Comparison of ENCODE assay signal across 10 mouse cellular contexts in the genomic region with DNA sequence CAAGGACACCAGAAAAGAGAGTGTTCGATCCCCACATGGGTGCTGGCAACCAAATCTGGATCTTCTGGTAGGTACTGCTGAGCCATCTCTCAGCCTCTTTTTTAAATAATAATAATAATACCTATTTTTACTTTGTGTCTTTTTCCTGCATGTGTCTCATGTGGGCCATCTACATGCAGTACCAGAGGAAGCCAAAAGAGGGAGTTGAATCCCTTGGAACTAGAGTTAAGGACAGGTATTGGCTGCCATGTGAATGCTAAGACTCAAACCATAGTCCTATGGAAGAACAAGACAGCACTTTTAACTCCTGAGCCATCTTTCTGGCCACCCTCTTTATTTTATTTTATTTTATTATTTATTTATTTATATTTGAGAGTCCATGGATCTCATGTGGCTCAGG. TPM values are rescaled to one million over a fixed set of nuclear protein-coding genes. Genes with fewer than 3 reads are reported as not detected.
DNase-seq lines count a peak whose midpoint lies in the region; ATAC-seq and TF ChIP-seq lines count a peak whose summit lies in the region.
"Had no signal": no experiment of that assay in that cellular context is flagged by ENCODE, and none has a peak within 500 bp of the region (broad histone marks: within the 10 kb centered on the region; RNA-seq: fewer than 3 reads in every experiment).

No protein-coding gene starts in this region.

- no peak overlapping the region for H3K9ac ChIP-seq in hindbrain, embryonic 11.5 days (ENCODE audit: low read depth, low read length)
- H3K9ac ChIP-seq in neural tube, embryonic 15.5 days (replicated peaks): no peak overlapping the region

- no peak overlapping the region for H3K4me2 ChIP-seq in hindbrain, embryonic 11.5 days (replicated peaks; ENCODE audit: low read depth, low read length)
- H3K4me2 ChIP-seq in neural tube, embryonic 15.5 days: no peak overlapping the region

- peaks cover 2% of the 10 kb centered on the region; the same call in 1 of the 2 replicates for H3K36me3 ChIP-seq in hindbrain, embryonic 11.5 days (ENCODE audit: control insufficient read depth, insufficient read depth, low read length)
- H3K36me3 ChIP-seq in hindbrain, embryonic 10.5 days: peaks cover 43% of the 10 kb centered on the region
- no peaks in the 10 kb centered on the region for H3K36me3 ChIP-seq in thymus, adult 2 months (ENCODE audit: control insufficient read depth, insufficient read depth, low read length)
- H3K36me3 ChIP-seq in neural tube, embryonic 15.5 days: peaks cover 24% of the 10 kb centered on the region

- H3K27ac ChIP-seq in hindbrain, embryonic 11.5 days (ENCODE audit: low read depth, low read length): no peak overlapping the region
- no peak overlapping the region for H3K27ac ChIP-seq in hindbrain, embryonic 10.5 days
- H3K27ac ChIP-seq in thymus, adult 2 months (ENCODE audit: control insufficient read depth, insufficient read depth, low read length): no peak overlapping the region
- H3K27ac ChIP-seq in neural tube, embryonic 15.5 days (replicated peaks): no peak overlapping the region

- H3K9me3 ChIP-seq in hindbrain, embryonic 11.5 days (ENCODE audit: control insufficient read depth, low read length): no peaks in the 10 kb centered on the region
- no peaks in the 10 kb centered on the region for H3K9me3 ChIP-seq in hindbrain, embryonic 10.5 days
- no peaks in the 10 kb centered on the region for H3K9me3 ChIP-seq in neural tube, embryonic 15.5 days (replicated peaks)

- peak; percentile 48 for DNase-seq in hindbrain, embryonic 11.5 days (ENCODE audit: low spot score)
- DNase-seq in hindbrain, embryonic 10.5 days (ENCODE audit: low spot score): no peak
- DNase-seq in thymus, adult 2 months: peak; percentile 57
- no peak for DNase-seq in thymus, postnatal 36 days
- peak; percentile 18 for DNase-seq in embryo, embryonic 11 days
- peak; percentile 46 for DNase-seq in thymus, postnatal 4 days
- no peak for DNase-seq in heart, postnatal 14 days

- no peak overlapping the region for H3K4me3 ChIP-seq in hindbrain, embryonic 11.5 days (ENCODE audit: low read depth, low read length)
- no peak overlapping the region for H3K4me3 ChIP-seq in hindbrain, embryonic 10.5 days
- H3K4me3 ChIP-seq in thymus, adult 2 months (ENCODE audit: control insufficient read depth, insufficient read depth, low read length): no peak overlapping the region
- no peak overlapping the region for H3K4me3 ChIP-seq in neural tube, embryonic 15.5 days (replicated peaks)

- no peak for ATAC-seq in hindbrain, embryonic 11.5 days (ENCODE audit: low FRiP score)
- ATAC-seq in neural tube, embryonic 15.5 days (ENCODE audit: low FRiP score): no peak

- intact Hi-C loops in heart, postnatal 14 days (cut with DNase I): loop anchor here (10.0 kb wide), 2 partner anchors 106 to 206 kb away; partner anchors contain the start of genes Gtpbp4 and Larp4b

- no peaks in the 10 kb centered on the region for H3K4me1 ChIP-seq in hindbrain, embryonic 11.5 days (replicated peaks; ENCODE audit: control insufficient read depth, insufficient read depth, low read length)
- peaks cover 19% of the 10 kb centered on the region for H3K4me1 ChIP-seq in hindbrain, embryonic 10.5 days (replicated peaks)
- H3K4me1 ChIP-seq in thymus, adult 2 months (replicated peaks; ENCODE audit: control insufficient read depth, insufficient read depth, low read length): no peaks in the 10 kb centered on the region
- peaks cover 25% of the 10 kb centered on the region for H3K4me1 ChIP-seq in neural tube, embryonic 15.5 days

- no peaks in the 10 kb centered on the region for H3K27me3 ChIP-seq in hindbrain, embryonic 11.5 days (ENCODE audit: control insufficient read depth, insufficient read depth, low read length)
- no peaks in the 10 kb centered on the region for H3K27me3 ChIP-seq in hindbrain, embryonic 10.5 days (ENCODE audit: insufficient read depth, poor library complexity, severe bottlenecking)
- H3K27me3 ChIP-seq in thymus, adult 2 months (ENCODE audit: control insufficient read depth, insufficient read depth, low read length): no peaks in the 10 kb centered on the region
- no peaks in the 10 kb centered on the region for H3K27me3 ChIP-seq in neural tube, embryonic 15.5 days (replicated peaks)

- no peak for TF ChIP-seq CTCF in thymus, adult 2 months (IDR thresholded peaks at IDR 0.05; ENCODE audit: borderline replicate concordance, control insufficient read depth, extremely low read depth, insufficient read depth, low read length, poor library complexity)

- TF ChIP-seq POLR2A in thymus, adult 2 months (IDR thresholded peaks at IDR 0.05; ENCODE audit: control insufficient read depth, extremely low read depth, insufficient read depth, low read length, poor library complexity): no peak

- 100% methylated on average over 1 of the region's 1 CpGs for WGBS in hindbrain, embryonic 11.5 days
- WGBS in hindbrain, embryonic 10.5 days: 98% methylated on average over 1 of the region's 1 CpGs
- 98% methylated on average over 1 of the region's 1 CpGs for WGBS in thymus, adult 2 months
- WGBS in neural tube, embryonic 15.5 days: 98% methylated on average over 1 of the region's 1 CpGs

RNA-seq across cellular contexts. Expression of gene Idi1, which starts 3.3 kb away (rescaled TPM):
- 165 and 176 TPM in 2 replicates for polyA plus RNA-seq in hindbrain, embryonic 11.5 days (2014; fragmentation: Nextera tagmentation; extraction: Ambion mirVana)
- polyA plus RNA-seq in hindbrain, embryonic 10.5 days (2016; fragmentation: Nextera tagmentation; extraction: Ambion mirVana): 122 and 154 TPM in 2 replicates
- 11.3 and 12.7 TPM in 2 replicates for polyA plus RNA-seq in thymus, adult 2 months (2012; rRNA removed)
- polyA plus RNA-seq in neural tube, embryonic 15.5 days (2015; fragmentation: Nextera tagmentation; extraction: Ambion mirVana): 103 and 107 TPM in 2 replicates
- total RNA-seq in heart, postnatal 14 days (2021): 1 to 10 TPM; 5.7 to 6.5 TPM

RNA-seq across cellular contexts. Expression of gene Wdr37, which starts 16.9 kb away (rescaled TPM):
- polyA plus RNA-seq in hindbrain, embryonic 11.5 days (2014; fragmentation: Nextera tagmentation; extraction: Ambion mirVana): 48.2 and 54.0 TPM in 2 replicates
- polyA plus RNA-seq in hindbrain, embryonic 10.5 days (2016; fragmentation: Nextera tagmentation; extraction: Ambion mirVana): 31.0 and 34.1 TPM in 2 replicates
- polyA plus RNA-seq in thymus, adult 2 months (2012; rRNA removed): 35.3 and 46.5 TPM in 2 replicates
- polyA plus RNA-seq in neural tube, embryonic 15.5 days (2015; fragmentation: Nextera tagmentation; extraction: Ambion mirVana): 44.5 and 48.2 TPM in 2 replicates
- 10 to 100 TPM; 33.1 to 39.1 TPM for total RNA-seq in heart, postnatal 14 days (2021)

RNA-seq across cellular contexts. Expression of gene Gm9745, which starts 59.4 kb away (rescaled TPM):
- polyA plus RNA-seq in hindbrain, embryonic 11.5 days (2014; fragmentation: Nextera tagmentation; extraction: Ambion mirVana): not detected in 2 replicates
- not detected in 2 replicates for polyA plus RNA-seq in hindbrain, embryonic 10.5 days (2016; fragmentation: Nextera tagmentation; extraction: Ambion mirVana)
- polyA plus RNA-seq in thymus, adult 2 months (2012; rRNA removed): 0.31 TPM in 1 of 2 replicates, not detected in the other
- polyA plus RNA-seq in neural tube, embryonic 15.5 days (2015; fragmentation: Nextera tagmentation; extraction: Ambion mirVana): not detected in 2 replicates
- not detected for total RNA-seq in heart, postnatal 14 days (2021)
- total RNA-seq: left cerebral cortex, postnatal 10 days had no signal
- polyA plus RNA-seq: neural tube, embryonic 14.5 days had no signal

Comparison
In these comparisons a context has a peak if more than half of its experiments do, and no peak if none do; other contexts are left out.
1. DNase-seq: peak in hindbrain, embryonic 11.5 days (single experiment), thymus, adult 2 months (single experiment), embryo, embryonic 11 days (single experiment) and thymus, postnatal 4 days (single experiment); none in hindbrain, embryonic 10.5 days (single experiment), thymus, postnatal 36 days (0 of 2) and heart, postnatal 14 days (0 of 2).